Mouse (Mus musculus) cortical plate, adult 2 months (tissue): ENCODE data around the gene Snx12.

Experiments
- CTCF ChIP-seq: fragments of 200-500 bp; IDR thresholded peaks from 2 replicates; pipeline ENCODE4 v1.5.1; 2011; ENCODE audit warnings: mild to moderate bottlenecking, control low read depth, low read length; ENCODE audit not compliant: insufficient read depth; ENCODE audit errors: extremely low read depth
- POLR2A ChIP-seq: fragments of 200-500 bp; IDR thresholded peaks from 2 replicates; pipeline ENCODE4 v1.6.1; 2011; ENCODE audit warnings: mild to moderate bottlenecking, low read length, control low read depth; ENCODE audit not compliant: insufficient read depth; ENCODE audit errors: extremely low read depth

- no peak for TF ChIP-seq CTCF
- TF ChIP-seq POLR2A, result no peak
Measured at GRCm38 (mm10) chrX:101189285-101189684, 33.1 kb downstream of the Snx12 start.
